Mouse (Mus musculus) hindbrain, embryonic 12.5 days (tissue): ENCODE results near the gene Haao. TPM values are rescaled to one million over a fixed set of nuclear protein-coding genes. Genes with fewer than 3 reads are reported as not detected.
"Not testable (repeated sequence)": the region's sequence is repeated elsewhere in the genome, so short reads cannot be mapped to it uniquely, and the experiment has no call there.

ENCODE experiments used
- ATAC-seq: fragments of 200-750 bp; cut with Nextera tagmentation; 2 replicates; pipeline ENCODE4 v1.8.0; 2017; ENCODE audit warnings: moderate TSS enrichment; ENCODE audit not compliant: low FRiP score
- H3K27ac ChIP-seq: fragments of 300-500 bp; sonication (generic); 2 replicates; pipeline ENCODE4 v1.5.1; 2016; ENCODE audit warnings: mild to moderate bottlenecking
- H3K27me3 ChIP-seq: fragments of 300-500 bp; sonication (generic); 2 replicates; pipeline ENCODE4 v1.6.1; 2016; ENCODE audit warnings: mild to moderate bottlenecking
- H3K36me3 ChIP-seq: fragments of 300-500 bp; sonication (generic); 2 replicates; pipeline ENCODE4 v1.6.1; 2016; ENCODE audit warnings: mild to moderate bottlenecking
- H3K4me1 ChIP-seq: fragments of 300-500 bp; sonication (generic); 2 replicates; pipeline ENCODE4 v1.6.1; 2016
- H3K4me2 ChIP-seq: fragments of 300-500 bp; sonication (generic); replicated peaks from 2 replicates; pipeline ENCODE4 v1.6.1; 2016; ENCODE audit warnings: mild to moderate bottlenecking
- H3K4me3 ChIP-seq: fragments of 300-500 bp; sonication (generic); 2 replicates; pipeline ENCODE4 v1.5.1; 2016; ENCODE audit warnings: mild to moderate bottlenecking
- H3K9ac ChIP-seq: fragments of 300-500 bp; sonication (generic); 2 replicates; pipeline ENCODE4 v1.6.1; 2016; ENCODE audit warnings: mild to moderate bottlenecking, moderate library complexity
- H3K9me3 ChIP-seq: fragments of 300-500 bp; sonication (generic); replicated peaks from 2 replicates; pipeline ENCODE4 v1.6.1; 2016; ENCODE audit warnings: mild to moderate bottlenecking
- WGBS: fragments of 180-500 bp; shearing (Covaris S2); methylation state at CpG from one replicate; pipeline ENCODE4 v1.1.7; 2016; 5-methylcytosine and 5-hydroxymethylcytosine counted together
- polyA plus RNA-seq: library from polyadenylated mRNA; unstranded; fragments of >200 nt; fragmentation: Nextera tagmentation; extraction: Ambion mirVana; gene quantifications from 2 replicates; pipeline ENCODE4 v1.2.1, GENCODE M21; 2016

The Haao gene
- polyA plus RNA-seq, 1 experiment from 2014 or later: 0.30 TPM

DNA sequence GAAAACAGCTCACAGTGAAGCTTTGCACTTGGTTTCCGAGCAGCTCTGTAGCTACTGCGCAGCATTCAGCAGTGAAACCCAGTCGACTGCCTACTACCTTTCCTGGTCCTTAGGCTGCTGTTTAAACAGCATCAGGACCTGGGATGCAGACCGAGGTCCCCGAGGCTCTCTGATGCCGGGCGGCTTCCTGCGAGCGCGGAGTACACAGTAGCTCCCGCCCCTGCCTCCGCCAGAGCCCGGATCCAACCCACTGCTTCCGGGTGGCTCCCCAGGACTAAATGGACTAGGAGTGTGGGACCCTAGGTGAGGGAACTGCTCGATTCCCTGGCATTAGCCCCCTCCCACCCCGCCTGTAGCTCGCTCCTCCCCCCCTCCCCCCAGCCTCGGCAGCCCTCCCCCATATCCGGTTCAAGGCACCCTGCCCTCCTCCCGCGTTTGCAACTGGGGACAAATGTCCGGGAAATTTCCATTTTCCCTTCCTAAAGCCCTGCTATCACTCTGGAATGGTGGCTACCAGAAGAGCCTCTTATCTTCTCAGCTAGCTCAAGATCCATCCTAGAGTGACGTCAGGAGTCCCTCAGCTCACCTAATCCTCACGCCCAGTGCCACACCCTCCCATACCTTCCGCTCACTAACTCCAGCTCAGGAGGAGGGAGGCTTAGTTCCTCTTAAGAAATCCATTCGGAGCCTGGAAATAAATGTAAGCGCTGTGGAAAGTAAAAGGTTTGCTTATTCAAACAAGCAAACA lies 14.5 kb upstream of the Haao start:
- H3K9ac ChIP-seq: peak overlapping the region; percentile 71
- WGBS: 1% methylated on average over 24 of the region's 27 CpGs
- peaks cover 5% of the 10 kb centered on the region; the same call in 1 of the 2 replicates for H3K27me3 ChIP-seq
- peak overlapping the region; percentile 86 for H3K27ac ChIP-seq
- H3K4me1 ChIP-seq: peaks cover 4% of the 10 kb centered on the region; the same call in 1 of the 2 replicates
- H3K36me3 ChIP-seq: no peaks in the 10 kb centered on the region
- ATAC-seq: peak; percentile 85
- no peaks in the 10 kb centered on the region for H3K9me3 ChIP-seq
- H3K4me3 ChIP-seq: peak overlapping the region; percentile 72
- peak overlapping the region; percentile 74 for H3K4me2 ChIP-seq

DNA sequence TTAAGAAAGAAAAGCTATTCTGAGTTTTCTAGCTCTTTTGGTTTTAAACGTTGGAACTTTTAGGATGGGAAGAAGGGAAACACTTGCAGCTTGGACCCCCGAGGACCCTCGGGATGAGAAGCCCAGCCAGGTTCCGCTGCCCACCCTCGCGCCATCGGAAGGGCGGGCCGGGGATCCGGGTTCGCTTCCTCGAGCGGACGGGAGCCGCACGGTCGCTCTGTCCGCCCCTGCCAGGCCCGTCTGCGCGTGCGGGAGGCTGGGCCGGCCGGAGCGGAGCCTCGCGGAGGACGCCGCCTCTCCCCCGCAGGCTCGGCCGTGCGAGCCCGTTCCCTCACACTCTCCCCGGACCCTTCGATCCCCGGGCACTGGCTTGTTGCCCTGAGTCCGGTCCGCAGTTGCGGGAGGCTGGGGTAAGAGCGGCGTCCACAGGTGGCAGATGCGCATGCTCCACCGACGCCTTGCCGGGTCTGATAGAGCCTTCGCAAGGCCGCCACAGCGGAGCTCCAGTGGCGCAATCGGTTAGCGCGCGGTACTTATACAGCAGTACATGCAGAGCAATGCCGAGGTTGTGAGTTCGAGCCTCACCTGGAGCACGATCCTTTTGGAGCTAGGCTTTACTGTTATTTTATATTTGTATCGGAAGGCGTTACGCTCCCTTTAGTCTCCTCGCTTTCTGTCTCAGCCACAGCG lies 13.8 kb upstream of the Haao start:
- Histone ChIP-seq H3K4me2 (peak overlapping the region; percentile 74), H3K4me3 (peak overlapping the region; percentile 72), H3K4me1 (peaks cover 4% of the 10 kb centered on the region; the same call in 1 of the 2 replicates), H3K9ac (peak overlapping the region; percentile 71), H3K27ac (peak overlapping the region; percentile 86), H3K36me3 (no peaks in the 10 kb centered on the region), H3K27me3 (peaks cover 5% of the 10 kb centered on the region; the same call in 1 of the 2 replicates), H3K9me3 (no peaks in the 10 kb centered on the region)
- ATAC-seq: peak; percentile 94
- WGBS: under 1% methylated on average over 61 of the region's 62 CpGs

DNA sequence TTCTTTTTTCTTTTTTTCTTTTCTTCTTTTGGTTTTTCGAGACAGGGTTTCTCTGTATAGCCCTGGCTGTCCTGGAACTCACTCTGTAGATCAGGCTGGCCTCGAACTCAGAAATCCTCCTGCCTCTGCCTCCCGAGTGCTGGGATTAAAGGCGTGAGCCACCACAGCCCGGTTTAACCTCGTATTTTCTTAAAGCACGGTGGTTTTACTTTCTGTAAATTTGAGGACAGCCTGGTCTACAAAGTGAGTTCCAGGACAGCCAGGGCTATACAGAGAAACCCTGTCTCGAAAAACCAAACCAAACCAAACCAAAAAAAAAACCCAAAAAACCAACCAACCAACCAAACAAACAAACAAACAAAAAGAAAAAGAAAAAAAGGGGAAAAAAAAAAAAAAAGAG lies 13.2 kb upstream of the Haao start:
- H3K4me3 ChIP-seq: peak overlapping the region; percentile 72; the same call in 1 of the 2 replicates
- H3K4me2 ChIP-seq: peak overlapping the region; percentile 74; the same call in 1 of the 2 replicates

DNA sequence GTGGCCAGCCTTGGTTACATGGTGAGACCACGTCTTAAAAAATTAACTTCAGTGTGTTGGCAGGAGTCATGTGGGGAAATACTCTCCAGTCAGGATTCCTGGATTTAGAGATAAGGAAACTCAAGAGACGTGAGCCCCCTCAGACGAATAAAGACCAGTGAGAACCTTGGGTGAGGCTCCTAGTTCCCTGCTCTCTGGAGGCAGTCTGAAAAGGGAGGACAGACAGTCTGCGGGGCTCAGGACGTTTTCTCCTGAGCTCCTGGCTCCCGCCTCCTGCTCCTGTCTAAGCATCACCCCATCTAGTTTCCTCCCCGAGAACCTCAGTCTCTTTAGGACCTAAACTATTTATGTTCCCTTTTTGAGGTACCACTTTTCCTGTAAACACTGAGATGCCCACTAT lies 12.5 kb upstream of the Haao start:
- no peak overlapping the region for H3K4me3 ChIP-seq
- 85% methylated on average over 7 of the region's 7 CpGs for WGBS
- H3K9me3 ChIP-seq: no peaks in the 10 kb centered on the region
- no peak for ATAC-seq
- H3K27me3 ChIP-seq: peaks cover 5% of the 10 kb centered on the region; the same call in 1 of the 2 replicates
- no peak overlapping the region for H3K9ac ChIP-seq
- no peak overlapping the region for H3K4me2 ChIP-seq
- peaks cover 4% of the 10 kb centered on the region; the same call in 1 of the 2 replicates for H3K4me1 ChIP-seq
- H3K27ac ChIP-seq: no peak overlapping the region
- no peaks in the 10 kb centered on the region for H3K36me3 ChIP-seq

More for the DNA sequence above, 13.2 kb upstream of the Haao start:
- 65% methylated on average over 8 of the region's 8 CpGs for WGBS
- H3K27me3 ChIP-seq, H3K9me3 ChIP-seq, ATAC-seq, H3K9ac ChIP-seq, H3K27ac ChIP-seq, H3K4me1 ChIP-seq, H3K36me3 ChIP-seq: not testable (repeated sequence)

DNA sequence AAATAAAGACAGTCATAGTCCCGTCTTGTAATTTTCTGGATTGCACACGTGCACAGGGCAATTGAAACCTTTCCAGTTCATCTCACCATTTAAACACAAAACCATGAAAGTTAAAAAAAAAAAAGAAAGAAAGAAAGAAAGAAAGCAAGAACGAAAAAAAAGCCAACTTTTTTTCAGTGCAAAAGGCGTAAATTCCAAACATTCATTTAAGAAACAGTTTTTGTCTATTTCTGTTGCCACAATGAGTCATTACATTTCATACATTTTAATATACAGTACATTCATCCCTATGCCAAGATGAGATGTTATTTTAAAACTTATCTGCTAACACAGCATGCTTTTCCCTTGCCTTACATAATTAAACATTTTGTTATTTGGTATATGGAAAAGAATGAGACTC lies 11.9 kb upstream of the Haao start:
- Histone ChIP-seq H3K36me3 (no peaks in the 10 kb centered on the region), H3K4me2 (no peak overlapping the region), H3K9ac (no peak overlapping the region), H3K27me3 (peaks cover 5% of the 10 kb centered on the region; the same call in 1 of the 2 replicates), H3K4me1 (peaks cover 4% of the 10 kb centered on the region; the same call in 1 of the 2 replicates), H3K4me3 (no peak overlapping the region), H3K9me3 (no peaks in the 10 kb centered on the region), H3K27ac (no peak overlapping the region)
- 86% methylated on average over 4 of the region's 4 CpGs for WGBS
- ATAC-seq: no peak

DNA sequence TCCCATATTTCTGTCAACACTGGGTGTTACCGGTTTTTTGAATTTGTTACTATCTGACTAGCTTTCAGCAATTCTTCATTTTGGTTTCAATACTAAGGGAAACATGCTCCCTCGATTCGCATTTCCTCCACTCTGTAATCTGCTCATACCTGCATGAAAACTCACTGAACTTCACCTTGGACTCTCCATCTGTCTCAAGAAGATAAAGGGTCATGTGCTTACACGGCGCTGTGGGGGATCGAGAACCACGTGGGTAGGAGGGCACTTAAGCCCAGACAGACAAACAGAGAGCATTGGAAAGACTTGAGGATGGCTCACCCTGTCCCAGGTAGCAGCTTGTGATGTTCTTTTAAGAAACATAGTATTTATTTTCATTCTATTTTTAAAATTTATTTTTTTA lies 10.7 kb upstream of the Haao start:
- Histone ChIP-seq H3K4me1 (peaks cover 4% of the 10 kb centered on the region; the same call in 1 of the 2 replicates), H3K9ac (no peak overlapping the region), H3K4me2 (no peak overlapping the region), H3K36me3 (no peaks in the 10 kb centered on the region), H3K9me3 (no peaks in the 10 kb centered on the region), H3K4me3 (no peak overlapping the region), H3K27ac (no peak overlapping the region), H3K27me3 (peaks cover 2% of the 10 kb centered on the region; the same call in 1 of the 2 replicates)
- 80% methylated on average over 7 of the region's 7 CpGs for WGBS
- ATAC-seq: no peak

GRCm38 (mm10) chr17:83854284-83854918 lies 6.6 kb upstream of the Haao start:
- Histone ChIP-seq H3K9ac (no peak overlapping the region), H3K4me3 (no peak overlapping the region), H3K36me3 (no peaks in the 10 kb centered on the region), H3K27me3 (no peaks in the 10 kb centered on the region), H3K4me1 (peaks cover 10% of the 10 kb centered on the region), H3K27ac (no peak overlapping the region), H3K4me2 (no peak overlapping the region), H3K9me3 (no peaks in the 10 kb centered on the region)
- 0 out of 2 replicates have a peak, but pooled peaks have one; percentile 29 for ATAC-seq
- 52% methylated on average over 12 of the region's 12 CpGs for WGBS

DNA sequence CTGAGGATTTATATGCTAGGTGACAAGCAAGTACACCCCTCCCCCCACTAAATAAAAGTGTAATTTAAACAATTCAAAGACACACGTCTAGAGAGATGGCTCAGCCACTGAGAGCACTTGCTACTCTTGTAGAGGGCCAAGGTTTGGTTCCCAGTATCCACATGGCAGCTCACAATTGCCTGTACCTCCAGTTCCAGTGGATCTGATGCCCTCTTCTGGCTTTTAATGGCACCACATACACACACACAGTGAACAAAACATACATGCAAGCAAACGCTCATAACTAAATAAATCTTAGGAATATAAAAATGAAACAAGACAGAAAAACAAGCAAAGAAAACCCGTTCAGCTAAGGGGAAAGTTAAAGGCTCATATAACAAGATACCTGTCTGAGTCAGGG lies 6.1 kb upstream of the Haao start:
- Histone ChIP-seq H3K27ac (no peak overlapping the region), H3K4me3 (no peak overlapping the region), H3K36me3 (no peaks in the 10 kb centered on the region), H3K27me3 (no peaks in the 10 kb centered on the region), H3K9me3 (no peaks in the 10 kb centered on the region), H3K9ac (no peak overlapping the region), H3K4me1 (peaks cover 13% of the 10 kb centered on the region), H3K4me2 (no peak overlapping the region)
- 58% methylated on average over 3 of the region's 3 CpGs for whole genome bisulfite sequencing
- ATAC-seq: no peak

- 83% methylated on average over 5 of the region's 5 CpGs for WGBS
- Histone ChIP-seq H3K9ac (no peak overlapping the region), H3K27me3 (no peaks in the 10 kb centered on the region), H3K4me3 (no peak overlapping the region), H3K9me3 (no peaks in the 10 kb centered on the region), H3K4me1 (peaks cover 14% of the 10 kb centered on the region), H3K27ac (no peak overlapping the region), H3K36me3 (no peaks in the 10 kb centered on the region), H3K4me2 (no peak overlapping the region)
- ATAC-seq: no peak
These were observed 3.1 kb upstream of the Haao start for GRCm38 (mm10) chr17:83850864-83851263.

DNA sequence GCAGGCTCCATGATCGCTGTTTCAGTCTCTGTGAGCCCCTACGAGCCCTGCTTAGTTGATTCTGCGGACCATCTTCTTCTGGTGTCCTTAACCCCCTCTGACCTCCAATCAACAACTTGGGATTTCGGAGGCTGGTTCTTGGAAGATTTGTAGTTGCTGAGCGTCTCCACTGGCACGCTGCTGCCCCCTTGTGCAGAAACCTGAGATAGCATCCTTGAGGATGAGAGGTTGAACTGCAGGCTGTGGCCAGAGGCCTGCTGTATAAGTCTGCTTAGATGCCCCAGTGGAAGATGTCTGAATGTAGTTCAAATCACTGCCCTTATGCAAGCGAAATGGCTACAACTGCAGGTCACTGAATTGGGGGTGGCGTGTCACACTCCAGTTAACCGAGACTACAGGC lies 2.7 kb upstream of the Haao start:
- Histone ChIP-seq H3K4me1 (peaks cover 14% of the 10 kb centered on the region), H3K27ac (no peak overlapping the region), H3K9me3 (no peaks in the 10 kb centered on the region), H3K36me3 (no peaks in the 10 kb centered on the region), H3K9ac (no peak overlapping the region), H3K4me2 (0 out of 2 replicates have a peak overlapping the region, but pooled peaks have one; percentile 9), H3K4me3 (no peak overlapping the region), H3K27me3 (no peaks in the 10 kb centered on the region)
- 0 out of 2 replicates have a peak, but pooled peaks have one; percentile 26 for ATAC-seq
- 16% methylated on average over 9 of the region's 9 CpGs for whole genome bisulfite sequencing

GRCm38 (mm10) chr17:83849717-83850116 lies 2.0 kb upstream of the Haao start:
- H3K4me2 ChIP-seq: no peak overlapping the region
- H3K27me3 ChIP-seq: no peaks in the 10 kb centered on the region
- no peaks in the 10 kb centered on the region for H3K36me3 ChIP-seq
- H3K9me3 ChIP-seq: no peaks in the 10 kb centered on the region
- H3K27ac ChIP-seq: no peak overlapping the region
- ATAC-seq: peak; percentile 42; the same call in 1 of the 2 replicates
- 85% methylated on average over 5 of the region's 5 CpGs for WGBS
- peaks cover 14% of the 10 kb centered on the region for H3K4me1 ChIP-seq
- no peak overlapping the region for H3K9ac ChIP-seq
- H3K4me3 ChIP-seq: no peak overlapping the region

DNA sequence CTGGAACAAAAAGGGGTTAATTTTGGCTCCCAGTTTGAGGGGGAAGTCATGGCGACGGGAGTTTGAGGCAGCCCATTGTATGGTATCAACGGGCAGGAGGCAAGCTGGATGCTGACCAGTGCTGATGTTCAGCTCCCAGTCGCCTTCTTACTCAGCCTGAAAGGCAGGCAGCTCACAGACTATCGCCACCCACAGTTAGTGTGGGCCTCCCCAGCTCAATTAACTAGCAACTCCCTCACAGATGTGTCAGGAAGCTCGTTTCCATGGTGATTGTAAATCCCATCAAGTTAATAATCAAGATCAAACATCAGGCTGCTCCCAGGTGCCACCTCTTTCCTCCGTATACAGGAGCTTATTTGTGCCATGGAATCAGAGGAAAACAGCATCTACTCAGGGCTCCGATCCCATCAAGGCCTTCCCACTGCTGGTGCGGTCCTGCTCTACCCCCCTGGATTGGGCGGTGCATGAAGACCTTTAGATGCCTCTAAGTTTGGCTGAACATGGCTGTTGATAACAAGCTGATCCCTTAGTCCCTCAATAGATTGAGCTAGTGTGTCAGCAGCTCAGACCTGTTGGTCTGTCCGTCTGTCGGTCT lies 1.4 kb upstream of the Haao start:
- Histone ChIP-seq H3K4me3 (no peak overlapping the region), H3K9ac (no peak overlapping the region), H3K27me3 (no peaks in the 10 kb centered on the region), H3K9me3 (no peaks in the 10 kb centered on the region), H3K4me2 (no peak overlapping the region), H3K4me1 (peaks cover 14% of the 10 kb centered on the region), H3K27ac (no peak overlapping the region), H3K36me3 (no peaks in the 10 kb centered on the region)
- WGBS: 55% methylated on average over 12 of the region's 12 CpGs
- peak; percentile 62 for ATAC-seq
